Mouse (Mus musculus): ENCODE measurements around the gene Mpp3. TPM values are rescaled to one million over a fixed set of nuclear protein-coding genes. Genes with fewer than 3 reads are reported as not detected.

Gene Mpp3
- polyA plus RNA-seq, 1 experiment from 2014 or later: 3.4 TPM

- H3K27ac ChIP-seq (replicated peaks): peak within 1 kb of the TSS; percentile 88
- under 1% methylated on average over 71 of the region's 71 CpGs for WGBS
- no peaks in the 10 kb centered on the region for H3K27me3 ChIP-seq (ENCODE audit: control insufficient read depth, insufficient read depth, low read length)
- 0 out of 2 replicates have a peak, but pooled peaks cover 2% of the 10 kb centered on the region for H3K4me1 ChIP-seq (replicated peaks; ENCODE audit: control insufficient read depth, insufficient read depth)
- TF ChIP-seq EP300 (optimal IDR thresholded peaks at IDR 0.05): no peak
- no peak; the same call in 1 of the 2 replicates for TF ChIP-seq CTCF (IDR thresholded peaks at IDR 0.05; ENCODE audit: low read depth)
- H3K9me3 ChIP-seq (ENCODE audit: control insufficient read depth, low read length): no peaks in the 10 kb centered on the region
- peak within 1 kb of the TSS; percentile 68 for H3K4me3 ChIP-seq (ENCODE audit: low read depth, low read length)
- peak within 1 kb of the TSS; percentile 100 for H3K4me2 ChIP-seq (replicated peaks; ENCODE audit: low read depth)
- peaks cover 5% of the 10 kb centered on the region; the same call in 1 of the 2 replicates for H3K36me3 ChIP-seq (ENCODE audit: control insufficient read depth, insufficient read depth, low read length)
- H3K9ac ChIP-seq (ENCODE audit: low read length): peak within 1 kb of the TSS; percentile 75
- peak; percentile 90 for ATAC-seq (ENCODE audit: low FRiP score, low TSS enrichment)
- peak; percentile 92 for DNase-seq (ENCODE audit: low spot score)
Measured at GRCm38 (mm10) chr11:101984054-101985025, 43.9 kb downstream of the Mpp3 start, which contains the start of gene Cfap97d1. Cfap97d1 (plus strand) TSS chr11:101984279.

- DNase-seq (ENCODE audit: low spot score) (no peak), ATAC-seq (ENCODE audit: low FRiP score, low TSS enrichment) (no peak)
- Histone ChIP-seq H3K27me3 (ENCODE audit: control insufficient read depth, insufficient read depth, low read length) (no peaks in the 10 kb centered on the region), H3K9me3 (ENCODE audit: control insufficient read depth, low read length) (no peaks in the 10 kb centered on the region), H3K4me3 (ENCODE audit: low read depth, low read length) (peak overlapping the region; percentile 68; the same call in 1 of the 2 replicates), H3K27ac (replicated peaks) (peak overlapping the region; percentile 40; the same call in 1 of the 2 replicates), H3K4me2 (replicated peaks; ENCODE audit: low read depth) (peak overlapping the region; percentile 100), H3K9ac (ENCODE audit: low read length) (no peak overlapping the region), H3K4me1 (replicated peaks; ENCODE audit: control insufficient read depth, insufficient read depth) (0 out of 2 replicates have a peak, but pooled peaks cover 2% of the 10 kb centered on the region), H3K36me3 (ENCODE audit: control insufficient read depth, insufficient read depth, low read length) (peaks cover 5% of the 10 kb centered on the region; the same call in 1 of the 2 replicates)
- TF ChIP-seq CTCF (IDR thresholded peaks at IDR 0.05; ENCODE audit: low read depth): no peak
- WGBS: 72% methylated on average over 10 of the region's 10 CpGs
Measured at GRCm38 (mm10) chr11:101983431-101983921, 44.8 kb downstream of the Mpp3 start.

- no peak overlapping the region for H3K9ac ChIP-seq (ENCODE audit: low read length)
- peak overlapping the region; percentile 100 for H3K4me2 ChIP-seq (replicated peaks; ENCODE audit: low read depth)
- TF ChIP-seq EP300 (optimal IDR thresholded peaks at IDR 0.05) (no peak), CTCF (IDR thresholded peaks at IDR 0.05; ENCODE audit: low read depth) (no peak)
- no peaks in the 10 kb centered on the region for H3K27me3 ChIP-seq (ENCODE audit: control insufficient read depth, insufficient read depth, low read length)
- no peak for DNase-seq (ENCODE audit: low spot score)
- H3K27ac ChIP-seq (replicated peaks): peak overlapping the region; percentile 40; the same call in 1 of the 2 replicates
- H3K4me1 ChIP-seq (replicated peaks; ENCODE audit: control insufficient read depth, insufficient read depth): 0 out of 2 replicates have a peak, but pooled peaks cover 2% of the 10 kb centered on the region
- H3K4me3 ChIP-seq (ENCODE audit: low read depth, low read length): no peak overlapping the region
- ATAC-seq (ENCODE audit: low FRiP score, low TSS enrichment): no peak
- H3K36me3 ChIP-seq (ENCODE audit: control insufficient read depth, insufficient read depth, low read length): peaks cover 5% of the 10 kb centered on the region; the same call in 1 of the 2 replicates
- H3K9me3 ChIP-seq (ENCODE audit: control insufficient read depth, low read length): no peaks in the 10 kb centered on the region
- WGBS: 66% methylated on average over 6 of the region's 6 CpGs
Measured at GRCm38 (mm10) chr11:101982981-101983411, 45.3 kb downstream of the Mpp3 start.

GRCm38 (mm10) chr11:101981850-101982249, 46.4 kb downstream of the Mpp3 start:
- H3K36me3 ChIP-seq (ENCODE audit: control insufficient read depth, insufficient read depth, low read length): peaks cover 5% of the 10 kb centered on the region; the same call in 1 of the 2 replicates
- no peak overlapping the region for H3K9ac ChIP-seq (ENCODE audit: low read length)
- no peak overlapping the region for H3K4me2 ChIP-seq (replicated peaks; ENCODE audit: low read depth)
- 0 out of 2 replicates have a peak, but pooled peaks cover 2% of the 10 kb centered on the region for H3K4me1 ChIP-seq (replicated peaks; ENCODE audit: control insufficient read depth, insufficient read depth)
- 89% methylated on average over 12 of the region's 12 CpGs for WGBS
- DNase-seq (ENCODE audit: low spot score): no peak
- no peak overlapping the region for H3K27ac ChIP-seq (replicated peaks)
- TF ChIP-seq CTCF (IDR thresholded peaks at IDR 0.05; ENCODE audit: low read depth) (no peak), EP300 (optimal IDR thresholded peaks at IDR 0.05) (no peak)
- H3K4me3 ChIP-seq (ENCODE audit: low read depth, low read length): no peak overlapping the region
- H3K27me3 ChIP-seq (ENCODE audit: control insufficient read depth, insufficient read depth, low read length): no peaks in the 10 kb centered on the region
- ATAC-seq (ENCODE audit: low FRiP score, low TSS enrichment): no peak
- no peaks in the 10 kb centered on the region for H3K9me3 ChIP-seq (ENCODE audit: control insufficient read depth, low read length)

- Histone ChIP-seq H3K9ac (ENCODE audit: low read length) (no peak overlapping the region), H3K36me3 (ENCODE audit: control insufficient read depth, insufficient read depth, low read length) (peaks cover 5% of the 10 kb centered on the region; the same call in 1 of the 2 replicates), H3K27me3 (ENCODE audit: control insufficient read depth, insufficient read depth, low read length) (no peaks in the 10 kb centered on the region), H3K27ac (replicated peaks) (no peak overlapping the region), H3K4me3 (ENCODE audit: low read depth, low read length) (no peak overlapping the region), H3K4me2 (replicated peaks; ENCODE audit: low read depth) (no peak overlapping the region), H3K4me1 (replicated peaks; ENCODE audit: control insufficient read depth, insufficient read depth) (0 out of 2 replicates have a peak, but pooled peaks cover 2% of the 10 kb centered on the region), H3K9me3 (ENCODE audit: control insufficient read depth, low read length) (no peaks in the 10 kb centered on the region)
- ATAC-seq (ENCODE audit: low FRiP score, low TSS enrichment) (no peak), DNase-seq (ENCODE audit: low spot score) (no peak)
- TF ChIP-seq CTCF (IDR thresholded peaks at IDR 0.05; ENCODE audit: low read depth) (no peak), EP300 (optimal IDR thresholded peaks at IDR 0.05) (no peak)
- WGBS: 81% methylated on average over 9 of the region's 9 CpGs
Measured at GRCm38 (mm10) chr11:101980603-101981157, 47.6 kb downstream of the Mpp3 start.

Data from stomach, postnatal 0 days (tissue).